Mouse (Mus musculus) heart, embryonic 10.5 days (tissue): ENCODE data around the gene Npas4. TPM values are rescaled to one million over a fixed set of nuclear protein-coding genes. Genes with fewer than 3 reads are reported as not detected.

ENCODE experiments used
- DNase-seq: peaks from one replicate; pipeline ENCODE4 v3.0.0-alpha.2; 2017; ENCODE audit warnings: low spot score
- H3K27ac ChIP-seq: fragments of 300-500 bp; sonication (generic); 2 replicates; pipeline ENCODE4 v1.5.1; 2016; ENCODE audit warnings: mild to moderate bottlenecking
- H3K27me3 ChIP-seq: fragments of 300-500 bp; sonication (generic); 2 replicates; pipeline ENCODE4 v1.6.1; 2016; ENCODE audit warnings: mild to moderate bottlenecking; ENCODE audit not compliant: poor library complexity, insufficient read depth, severe bottlenecking
- H3K36me3 ChIP-seq: fragments of 300-500 bp; sonication (generic); 2 replicates; pipeline ENCODE4 v1.6.1; 2016; ENCODE audit warnings: mild to moderate bottlenecking, moderate library complexity
- H3K4me1 ChIP-seq: fragments of 300-500 bp; sonication (generic); 2 replicates; pipeline ENCODE4 v1.6.1; 2016; ENCODE audit warnings: mild to moderate bottlenecking
- H3K4me3 ChIP-seq: fragments of 300-500 bp; sonication (generic); 2 replicates; pipeline ENCODE4 v1.5.1; 2016; ENCODE audit warnings: mild to moderate bottlenecking, moderate library complexity
- H3K9me3 ChIP-seq: fragments of 300-500 bp; sonication (generic); 2 replicates; pipeline ENCODE4 v1.6.1; 2016; ENCODE audit warnings: mild to moderate bottlenecking, moderate library complexity
- WGBS: fragments of 180-500 bp; shearing (Covaris S2); methylation state at CpG from one replicate; pipeline ENCODE4 v1.1.7; 2016; 5-methylcytosine and 5-hydroxymethylcytosine counted together
- polyA plus RNA-seq: library from polyadenylated mRNA; unstranded; fragments of >200 nt; fragmentation: Nextera tagmentation; extraction: Ambion mirVana; gene quantifications from 2 replicates; pipeline ENCODE4 v1.2.1, GENCODE M21; 2016

The Npas4 gene
- polyA plus RNA-seq, result 0.24 and 0.34 TPM in 2 replicates

GRCm38 (mm10) chr19:4990256-4990625, at the start of gene Npas4:
Gene Npas4 (minus strand): TSS chr19:4990316.
- Histone ChIP-seq H3K27me3 (peaks cover 54% of the 10 kb centered on the region), H3K4me3 (peak within 1 kb of the TSS; percentile 44), H3K36me3 (peaks cover 9% of the 10 kb centered on the region; the same call in 1 of the 2 replicates), H3K9me3 (no peaks in the 10 kb centered on the region), H3K27ac (no peak within 1 kb of the TSS), H3K4me1 (peaks cover 48% of the 10 kb centered on the region)
- WGBS, result 16% methylated on average over 4 of the region's 4 CpGs
- no peak for DNase-seq

- Histone ChIP-seq H3K4me1 (peaks cover 33% of the 10 kb centered on the region), H3K27me3 (no peaks in the 10 kb centered on the region), H3K9me3 (no peaks in the 10 kb centered on the region), H3K27ac (peak overlapping the region; percentile 87), H3K36me3 (peaks cover 6% of the 10 kb centered on the region), H3K4me3 (peak overlapping the region; percentile 85)
- DNase-seq, result no peak
- 17% methylated on average over 41 of the region's 41 CpGs for whole genome bisulfite sequencing
Measured at GRCm38 (mm10) chr19:5039301-5040114, 49.4 kb upstream of the Npas4 start.

GRCm38 (mm10) chr19:5038709-5039156, 48.6 kb upstream of the Npas4 start, which contains the start of the genes B4gat1 and AC124502.3:
Gene B4gat1 (plus strand): TSS chr19:5038826.
Gene AC124502.3 (plus strand): TSS chr19:5038891.
- under 1% methylated on average over 37 of the region's 44 CpGs for WGBS
- H3K27me3 ChIP-seq, result no peaks in the 10 kb centered on the region

GRCm38 (mm10) chr19:5037678-5038571, 47.8 kb upstream of the Npas4 start:
- peaks cover 33% of the 10 kb centered on the region for H3K4me1 ChIP-seq
- H3K27ac ChIP-seq, result peak overlapping the region; percentile 87
- peak; percentile 89 for DNase-seq
- 3% methylated on average over 32 of the region's 32 CpGs for WGBS
- no peaks in the 10 kb centered on the region for H3K27me3 ChIP-seq
- H3K36me3 ChIP-seq, result no peaks in the 10 kb centered on the region; the same call in 1 of the 2 replicates
- H3K9me3 ChIP-seq, result no peaks in the 10 kb centered on the region
- peak overlapping the region; percentile 85 for H3K4me3 ChIP-seq

More at GRCm38 (mm10) chr19:5038709-5039156, 48.6 kb upstream of the Npas4 start, which contains the start of the genes B4gat1 and AC124502.3:
- Histone ChIP-seq H3K9me3 (no peaks in the 10 kb centered on the region), H3K27ac (peak within 1 kb of the TSS; percentile 87), H3K36me3 (peaks cover under 1% of the 10 kb centered on the region), H3K4me1 (peaks cover 33% of the 10 kb centered on the region), H3K4me3 (peak within 1 kb of the TSS; percentile 85)
- peak; percentile 95 for DNase-seq

GRCm38 (mm10) chr19:5036577-5036976, 46.5 kb upstream of the Npas4 start:
- WGBS, result 72% methylated on average over 4 of the region's 4 CpGs
- DNase-seq, result no peak
- Histone ChIP-seq H3K9me3 (no peaks in the 10 kb centered on the region), H3K4me3 (no peak overlapping the region), H3K27me3 (no peaks in the 10 kb centered on the region), H3K4me1 (peaks cover 26% of the 10 kb centered on the region), H3K27ac (no peak overlapping the region), H3K36me3 (peaks cover 7% of the 10 kb centered on the region)

- H3K27me3 ChIP-seq, result no peaks in the 10 kb centered on the region
- peaks cover 3% of the 10 kb centered on the region; the same call in 1 of the 2 replicates for H3K4me1 ChIP-seq
- no peak overlapping the region for H3K4me3 ChIP-seq
- WGBS, result 73% methylated on average over 3 of the region's 3 CpGs
- DNase-seq, result no peak
- no peak overlapping the region for H3K27ac ChIP-seq
- H3K9me3 ChIP-seq, result no peaks in the 10 kb centered on the region
- peaks cover 46% of the 10 kb centered on the region for H3K36me3 ChIP-seq
Measured at GRCm38 (mm10) chr19:5032686-5033085, 42.6 kb upstream of the Npas4 start.

GRCm38 (mm10) chr19:5026111-5026510, 36.0 kb upstream of the Npas4 start:
- WGBS, result 82% methylated on average over 8 of the region's 8 CpGs
- no peaks in the 10 kb centered on the region for H3K9me3 ChIP-seq
- peaks cover 58% of the 10 kb centered on the region for H3K36me3 ChIP-seq
- no peaks in the 10 kb centered on the region for H3K27me3 ChIP-seq
- H3K4me3 ChIP-seq, result no peak overlapping the region
- H3K27ac ChIP-seq, result no peak overlapping the region
- no peak for DNase-seq
- H3K4me1 ChIP-seq, result peaks cover 12% of the 10 kb centered on the region

GRCm38 (mm10) chr19:5023621-5024479, 33.7 kb upstream of the Npas4 start, which contains the start of gene Slc29a2:
Gene Slc29a2 (plus strand): TSS chr19:5023860.
- H3K4me3 ChIP-seq, result peak within 1 kb of the TSS; percentile 78
- DNase-seq, result peak; percentile 97
- H3K27me3 ChIP-seq, result no peaks in the 10 kb centered on the region
- under 1% methylated on average over 62 of the region's 62 CpGs for WGBS
- peak within 1 kb of the TSS; percentile 94 for H3K27ac ChIP-seq
- peaks cover 35% of the 10 kb centered on the region for H3K36me3 ChIP-seq
- H3K4me1 ChIP-seq, result peaks cover 12% of the 10 kb centered on the region
- H3K9me3 ChIP-seq, result no peaks in the 10 kb centered on the region

- Histone ChIP-seq H3K36me3 (peaks cover 11% of the 10 kb centered on the region), H3K27ac (no peak overlapping the region), H3K27me3 (no peaks in the 10 kb centered on the region), H3K4me1 (peaks cover 20% of the 10 kb centered on the region), H3K4me3 (no peak overlapping the region), H3K9me3 (no peaks in the 10 kb centered on the region)
- no peak for DNase-seq
- WGBS, result 81% methylated on average over 2 of the region's 2 CpGs
Measured at GRCm38 (mm10) chr19:5021416-5021815, 31.3 kb upstream of the Npas4 start.

GRCm38 (mm10) chr19:5018191-5018590, 28.1 kb upstream of the Npas4 start:
- H3K4me1 ChIP-seq, result peaks cover 22% of the 10 kb centered on the region
- WGBS, result 83% methylated on average over 3 of the region's 3 CpGs
- DNase-seq, result no peak
- no peak overlapping the region for H3K4me3 ChIP-seq
- no peak overlapping the region for H3K27ac ChIP-seq
- H3K36me3 ChIP-seq, result no peaks in the 10 kb centered on the region
- no peaks in the 10 kb centered on the region for H3K9me3 ChIP-seq
- H3K27me3 ChIP-seq, result no peaks in the 10 kb centered on the region

- no peaks in the 10 kb centered on the region for H3K27me3 ChIP-seq
- H3K4me1 ChIP-seq, result peaks cover 22% of the 10 kb centered on the region
- no peaks in the 10 kb centered on the region for H3K9me3 ChIP-seq
- 84% methylated on average over 4 of the region's 4 CpGs for WGBS
- no peak for DNase-seq
- H3K27ac ChIP-seq, result no peak overlapping the region
- no peaks in the 10 kb centered on the region for H3K36me3 ChIP-seq
- H3K4me3 ChIP-seq, result no peak overlapping the region
Measured at GRCm38 (mm10) chr19:5017611-5018010, 27.5 kb upstream of the Npas4 start.

- Histone ChIP-seq H3K27me3 (no peaks in the 10 kb centered on the region), H3K27ac (peak overlapping the region; percentile 85), H3K36me3 (no peaks in the 10 kb centered on the region), H3K4me1 (peaks cover 22% of the 10 kb centered on the region), H3K4me3 (peak overlapping the region; percentile 25; the same call in 1 of the 2 replicates), H3K9me3 (no peaks in the 10 kb centered on the region)
- peak; percentile 86 for DNase-seq
- 16% methylated on average over 12 of the region's 12 CpGs for WGBS
Measured at GRCm38 (mm10) chr19:5016782-5017181, 26.7 kb upstream of the Npas4 start.
